Mouse (Mus musculus): ENCODE results near the gene St6galnac5. TPM values are rescaled to one million over a fixed set of nuclear protein-coding genes. Genes with fewer than 3 reads are reported as not detected.

The St6galnac5 gene
- polyA plus RNA-seq, 1 experiment from 2014 or later = 0.27 TPM

DNA sequence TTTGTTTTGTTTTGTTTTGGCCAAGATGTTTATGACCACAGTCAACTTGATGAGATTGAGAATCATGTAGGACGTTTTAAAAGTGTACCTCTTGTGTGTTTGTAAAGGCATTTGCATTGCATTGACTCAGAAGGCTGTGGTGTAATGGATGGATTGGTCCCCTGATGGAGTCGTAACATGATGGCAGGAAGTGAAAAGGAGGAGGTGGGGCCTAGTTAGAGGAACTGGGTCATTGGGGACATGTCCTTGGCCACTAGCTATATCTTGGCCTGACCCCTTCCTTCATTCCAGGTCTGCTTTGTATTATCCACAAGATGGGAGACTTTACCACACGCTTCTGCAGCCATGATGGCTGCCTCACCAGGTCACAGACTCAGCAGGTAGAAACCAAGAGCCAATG, 50.7 kb downstream of the St6galnac5 start:
- H3K36me3 ChIP-seq (ENCODE audit: control insufficient read depth, insufficient read depth) = no peaks in the 10 kb centered on the region

DNA sequence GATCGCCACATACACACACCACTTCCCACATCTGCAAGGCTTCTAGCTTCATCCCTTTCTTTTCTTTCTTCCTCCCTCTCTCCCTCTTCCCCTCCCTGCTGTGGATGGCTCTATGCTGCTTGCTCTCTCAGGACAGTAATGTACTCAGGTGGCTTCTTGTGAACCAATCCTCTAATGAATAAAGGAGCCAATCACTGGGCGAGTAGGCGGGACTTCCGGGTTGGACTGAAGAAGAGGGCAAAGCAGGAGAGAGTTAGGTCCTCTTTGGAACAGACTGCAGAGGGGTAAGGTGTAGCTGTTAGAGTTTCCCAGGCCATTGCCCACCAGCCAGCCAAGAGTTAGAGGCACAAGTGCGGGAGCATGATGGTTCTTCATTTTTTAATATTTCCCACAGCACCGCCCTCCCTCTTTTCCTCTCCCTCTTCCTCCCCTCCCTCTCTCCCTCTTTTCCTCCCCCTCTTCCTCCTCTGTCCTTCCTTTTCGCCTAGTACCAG, 52.2 kb downstream of the St6galnac5 start:
- no peak for TF ChIP-seq CTCF (IDR thresholded peaks at IDR 0.05; ENCODE audit: low read depth)
- WGBS = 81% methylated on average over 7 of the region's 7 CpGs
- Histone ChIP-seq H3K27me3 (replicated peaks; ENCODE audit: control insufficient read depth, insufficient read depth, low read length) (no peaks in the 10 kb centered on the region), H3K4me3 (ENCODE audit: low read depth, low read length) (no peak overlapping the region), H3K27ac (ENCODE audit: low read depth, low read length) (no peak overlapping the region), H3K4me1 (replicated peaks; ENCODE audit: control insufficient read depth, insufficient read depth, low read length) (no peaks in the 10 kb centered on the region), H3K36me3 (ENCODE audit: control insufficient read depth, insufficient read depth) (no peaks in the 10 kb centered on the region), H3K9me3 (ENCODE audit: control insufficient read depth) (no peaks in the 10 kb centered on the region), H3K4me2 (replicated peaks; ENCODE audit: low read depth) (no peak overlapping the region), H3K9ac (ENCODE audit: low read depth, low read length) (no peak overlapping the region)
- no peak for ATAC-seq

More for the DNA sequence above, 50.7 kb downstream of the St6galnac5 start:
- Histone ChIP-seq H3K9ac (ENCODE audit: low read depth, low read length) (no peak overlapping the region), H3K9me3 (ENCODE audit: control insufficient read depth) (no peaks in the 10 kb centered on the region), H3K4me2 (replicated peaks; ENCODE audit: low read depth) (no peak overlapping the region), H3K4me3 (ENCODE audit: low read depth, low read length) (no peak overlapping the region), H3K4me1 (replicated peaks; ENCODE audit: control insufficient read depth, insufficient read depth, low read length) (no peaks in the 10 kb centered on the region), H3K27me3 (replicated peaks; ENCODE audit: control insufficient read depth, insufficient read depth, low read length) (no peaks in the 10 kb centered on the region), H3K27ac (ENCODE audit: low read depth, low read length) (no peak overlapping the region)
- ATAC-seq = no peak
- WGBS = 89% methylated on average over 3 of the region's 3 CpGs
- no peak for TF ChIP-seq CTCF (IDR thresholded peaks at IDR 0.05; ENCODE audit: low read depth)

DNA sequence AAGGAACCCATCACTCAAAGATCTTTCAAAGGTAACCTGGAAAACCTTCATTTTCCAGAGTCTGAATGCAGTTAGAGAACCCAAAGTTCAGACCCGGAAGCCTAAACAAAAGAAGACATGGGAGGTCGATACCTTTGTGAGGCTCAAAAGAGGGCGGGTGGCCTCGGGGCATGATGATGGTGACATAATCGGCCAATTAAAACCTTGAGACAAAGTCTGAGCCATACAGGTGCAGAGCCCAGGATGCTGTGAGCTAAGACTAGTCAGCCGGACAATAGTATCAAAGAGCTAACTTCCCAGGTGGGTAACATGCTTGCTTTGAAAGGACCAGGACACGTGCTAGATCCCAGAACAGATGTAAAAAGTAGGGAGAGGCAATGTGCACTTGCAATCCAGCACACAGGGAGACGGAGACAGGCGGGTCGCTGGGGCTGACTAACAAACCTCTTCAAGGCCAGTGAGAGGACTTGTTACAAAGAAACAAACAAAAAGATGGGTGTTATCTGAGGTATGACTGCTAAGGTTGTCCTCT, 52.7 kb downstream of the St6galnac5 start:
- WGBS = 71% methylated on average over 10 of the region's 10 CpGs
- Histone ChIP-seq H3K36me3 (ENCODE audit: control insufficient read depth, insufficient read depth) (no peaks in the 10 kb centered on the region), H3K27me3 (replicated peaks; ENCODE audit: control insufficient read depth, insufficient read depth, low read length) (no peaks in the 10 kb centered on the region), H3K4me2 (replicated peaks; ENCODE audit: low read depth) (no peak overlapping the region), H3K9me3 (ENCODE audit: control insufficient read depth) (no peaks in the 10 kb centered on the region), H3K4me3 (ENCODE audit: low read depth, low read length) (no peak overlapping the region), H3K4me1 (replicated peaks; ENCODE audit: control insufficient read depth, insufficient read depth, low read length) (no peaks in the 10 kb centered on the region), H3K9ac (ENCODE audit: low read depth, low read length) (no peak overlapping the region), H3K27ac (ENCODE audit: low read depth, low read length) (no peak overlapping the region)
- no peak for ATAC-seq
- TF ChIP-seq CTCF (IDR thresholded peaks at IDR 0.05; ENCODE audit: low read depth) = no peak

DNA sequence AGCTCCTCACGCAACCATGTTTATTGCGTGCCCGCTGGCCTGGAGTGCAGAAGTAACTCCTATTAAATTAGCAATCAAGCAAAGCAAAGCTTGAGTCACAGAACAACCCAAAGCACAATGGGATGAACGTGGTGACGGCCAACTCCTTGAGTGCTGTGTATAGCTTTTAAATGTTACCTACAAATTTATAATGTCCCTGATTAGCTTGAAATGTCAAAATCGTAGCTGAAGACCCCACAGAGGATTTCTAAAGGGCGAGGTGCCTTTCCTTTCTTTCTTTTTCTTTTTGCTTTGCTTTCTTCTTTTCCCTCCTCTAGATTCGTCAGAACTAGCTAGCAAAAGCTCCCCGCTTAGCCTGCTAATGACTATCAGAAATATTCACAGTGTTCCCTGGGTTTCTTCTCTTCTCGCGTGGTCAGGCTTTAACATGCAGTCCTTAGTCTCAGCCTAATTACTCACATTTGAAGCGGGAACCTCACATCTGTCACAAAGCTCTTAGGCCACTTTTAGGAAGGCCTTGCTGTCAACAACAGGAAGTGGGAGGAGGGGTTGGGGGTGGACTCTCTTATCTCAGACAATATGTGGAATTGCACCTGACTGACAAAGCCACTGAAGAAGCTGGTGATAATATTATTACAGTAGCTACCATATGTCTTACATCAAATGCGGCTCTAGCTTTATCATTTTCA, 53.6 kb downstream of the St6galnac5 start:
- TF ChIP-seq CTCF (IDR thresholded peaks at IDR 0.05; ENCODE audit: low read depth) = no peak
- H3K9ac ChIP-seq (ENCODE audit: low read depth, low read length) = no peak overlapping the region
- WGBS = 72% methylated on average over 13 of the region's 13 CpGs
- H3K9me3 ChIP-seq (ENCODE audit: control insufficient read depth) = no peaks in the 10 kb centered on the region
- H3K36me3 ChIP-seq (ENCODE audit: control insufficient read depth, insufficient read depth) = no peaks in the 10 kb centered on the region
- no peak overlapping the region for H3K4me2 ChIP-seq (replicated peaks; ENCODE audit: low read depth)
- no peaks in the 10 kb centered on the region for H3K27me3 ChIP-seq (replicated peaks; ENCODE audit: control insufficient read depth, insufficient read depth, low read length)
- H3K4me1 ChIP-seq (replicated peaks; ENCODE audit: control insufficient read depth, insufficient read depth, low read length) = no peaks in the 10 kb centered on the region
- ATAC-seq = no peak
- no peak overlapping the region for H3K4me3 ChIP-seq (ENCODE audit: low read depth, low read length)
- no peak overlapping the region for H3K27ac ChIP-seq (ENCODE audit: low read depth, low read length)

DNA sequence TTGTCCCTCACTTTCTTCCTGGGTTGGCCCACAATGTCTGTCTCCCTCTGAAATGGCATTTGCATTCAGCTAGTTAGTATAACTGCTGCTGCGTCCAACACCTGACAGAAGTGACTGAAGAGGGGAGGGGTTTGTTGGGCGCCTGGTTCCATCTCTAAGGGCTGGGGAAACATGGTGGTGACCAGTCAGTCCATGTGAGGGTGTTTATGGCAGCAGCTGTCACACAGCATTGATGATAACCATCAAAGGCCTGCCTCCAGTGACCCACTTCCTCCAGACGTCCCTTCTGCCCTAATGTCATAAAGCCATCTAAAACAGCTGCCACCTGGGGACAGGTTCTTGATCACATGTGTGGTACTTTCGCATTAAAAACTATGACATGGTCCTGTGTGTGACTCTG, 55.9 kb downstream of the St6galnac5 start:
- no peak for ATAC-seq
- Histone ChIP-seq H3K9me3 (ENCODE audit: control insufficient read depth) (no peaks in the 10 kb centered on the region), H3K4me1 (replicated peaks; ENCODE audit: control insufficient read depth, insufficient read depth, low read length) (no peaks in the 10 kb centered on the region), H3K4me3 (ENCODE audit: low read depth, low read length) (no peak overlapping the region), H3K27me3 (replicated peaks; ENCODE audit: control insufficient read depth, insufficient read depth, low read length) (no peaks in the 10 kb centered on the region), H3K36me3 (ENCODE audit: control insufficient read depth, insufficient read depth) (no peaks in the 10 kb centered on the region), H3K4me2 (replicated peaks; ENCODE audit: low read depth) (no peak overlapping the region), H3K9ac (ENCODE audit: low read depth, low read length) (no peak overlapping the region), H3K27ac (ENCODE audit: low read depth, low read length) (no peak overlapping the region)
- WGBS = 50% methylated on average over 4 of the region's 4 CpGs
- no peak for TF ChIP-seq CTCF (IDR thresholded peaks at IDR 0.05; ENCODE audit: low read depth)

DNA sequence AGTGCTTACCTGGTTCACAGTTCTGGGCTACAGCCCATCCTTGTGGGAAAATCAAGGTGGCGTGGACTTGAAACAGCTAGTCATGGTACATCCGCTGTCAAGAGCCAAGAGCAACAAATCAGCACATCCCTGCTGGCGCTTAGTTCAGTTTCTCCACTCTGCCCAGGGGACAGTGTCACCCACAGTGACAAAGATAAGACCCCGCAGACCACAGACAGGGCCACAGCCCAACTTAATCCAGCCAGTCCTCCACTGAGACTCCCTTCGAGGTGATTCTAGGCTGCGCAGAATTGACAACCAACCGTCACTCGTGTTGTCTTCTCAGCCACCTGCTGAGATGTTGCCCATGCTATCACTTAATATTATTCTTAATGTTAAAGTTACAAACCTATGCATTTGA, 56.7 kb downstream of the St6galnac5 start:
- Histone ChIP-seq H3K9ac (ENCODE audit: low read depth, low read length) (no peak overlapping the region), H3K27me3 (replicated peaks; ENCODE audit: control insufficient read depth, insufficient read depth, low read length) (no peaks in the 10 kb centered on the region), H3K36me3 (ENCODE audit: control insufficient read depth, insufficient read depth) (no peaks in the 10 kb centered on the region), H3K4me1 (replicated peaks; ENCODE audit: control insufficient read depth, insufficient read depth, low read length) (no peaks in the 10 kb centered on the region), H3K4me3 (ENCODE audit: low read depth, low read length) (no peak overlapping the region), H3K4me2 (replicated peaks; ENCODE audit: low read depth) (no peak overlapping the region), H3K9me3 (ENCODE audit: control insufficient read depth) (no peaks in the 10 kb centered on the region), H3K27ac (ENCODE audit: low read depth, low read length) (no peak overlapping the region)
- no peak for ATAC-seq
- 83% methylated on average over 8 of the region's 8 CpGs for WGBS
- TF ChIP-seq CTCF (IDR thresholded peaks at IDR 0.05; ENCODE audit: low read depth) = no peak

Measured in intestine, postnatal 0 days (tissue).